Mouse (Mus musculus) liver, postnatal 0 days (tissue): ENCODE measurements around the gene Robo2. TPM values are rescaled to one million over a fixed set of nuclear protein-coding genes. Genes with fewer than 3 reads are reported as not detected.

Experiments
- ATAC-seq: fragments of 200-750 bp; cut with Nextera tagmentation; 2 replicates; pipeline ENCODE4 v1.8.0; 2017; ENCODE audit warnings: mild to moderate bottlenecking, moderate library complexity
- DNase-seq: peaks from one replicate; pipeline ENCODE4 v3.0.0-alpha.2; 2016
- H3K27ac ChIP-seq: fragments of 300-500 bp; sonication (generic); 2 replicates; pipeline ENCODE4 v1.5.1; 2014; ENCODE audit warnings: antibody characterized with exemption, moderate library complexity, mild to moderate bottlenecking, low read depth
- H3K27me3 ChIP-seq: fragments of 300-500 bp; sonication (generic); 2 replicates; pipeline ENCODE4 v1.6.1; 2014; ENCODE audit warnings: low read length, control low read depth, mixed read lengths; ENCODE audit not compliant: insufficient read depth
- H3K36me3 ChIP-seq: fragments of 300-500 bp; sonication (generic); replicated peaks from 2 replicates; pipeline ENCODE4 v1.6.1; 2014; ENCODE audit warnings: mild to moderate bottlenecking, control low read depth, low read length, moderate library complexity, mixed read lengths; ENCODE audit not compliant: insufficient read depth
- H3K4me1 ChIP-seq: fragments of 300-500 bp; sonication (generic); 2 replicates; pipeline ENCODE4 v1.6.1; 2014; ENCODE audit warnings: antibody characterized with exemption, mild to moderate bottlenecking, control low read depth; ENCODE audit not compliant: insufficient read depth
- H3K4me2 ChIP-seq: fragments of 300-500 bp; sonication (generic); 2 replicates; pipeline ENCODE4 v1.6.1; 2014; ENCODE audit warnings: low read depth, mild to moderate bottlenecking, low read length, moderate library complexity, mixed read lengths
- H3K4me3 ChIP-seq: fragments of 300-500 bp; sonication (generic); 2 replicates; pipeline ENCODE4 v1.5.1; 2014; ENCODE audit warnings: low read depth, low read length
- H3K9ac ChIP-seq: fragments of 300-500 bp; sonication (generic); replicated peaks from 2 replicates; pipeline ENCODE4 v1.6.1; 2014; ENCODE audit warnings: mild to moderate bottlenecking, moderate library complexity
- H3K9me3 ChIP-seq: fragments of 300-500 bp; sonication (generic); 2 replicates; pipeline ENCODE4 v1.6.1; 2016; ENCODE audit warnings: mild to moderate bottlenecking, control low read depth, low read length, mixed read lengths
- CTCF ChIP-seq: sonication (generic); IDR thresholded peaks from 2 replicates; pipeline ENCODE4 v1.5.1; 2016; ENCODE audit warnings: antibody characterized with exemption, low read depth
- EP300 ChIP-seq: IDR thresholded peaks from 2 replicates; pipeline ENCODE4 v1.6.1; 2016; ENCODE audit warnings: antibody characterized with exemption, low read depth, mild to moderate bottlenecking
- WGBS: fragments of 180-500 bp; shearing (Covaris S2); extraction: QIAGEN DNeasy Blood & Tissue Kit; methylation state at CpG from one replicate; pipeline ENCODE4 v1.1.7; 2014; ENCODE audit not compliant: insufficient replicate concordance; 5-methylcytosine and 5-hydroxymethylcytosine counted together
- polyA plus RNA-seq: library from polyadenylated mRNA; unstranded; fragments of >200 nt; fragmentation: Nextera tagmentation; extraction: Ambion mirVana; gene quantifications from 2 replicates; pipeline ENCODE4 v1.2.1, GENCODE M21; 2015

Robo2 gene
- polyA plus RNA-seq, 1 experiment from 2014 or later, result 1.6 TPM

- ATAC-seq (no peak), DNase-seq (no peak)
- WGBS, result 74% methylated on average over 5 of the region's 5 CpGs
Observed at GRCm38 (mm10) chr16:74200705-74201104, 210.9 kb downstream of the Robo2 start.

GRCm38 (mm10) chr16:74200024-74200703 is 211.5 kb downstream of the Robo2 start:
- DNase-seq (no peak), ATAC-seq (no peak)
- H3K9ac ChIP-seq, result no peak overlapping the region
- H3K9me3 ChIP-seq, result no peaks in the 10 kb centered on the region
- TF ChIP-seq EP300 (no peak), CTCF (no peak)
- 55% methylated on average over 1 of the region's 1 CpGs for WGBS
- no peak overlapping the region for H3K4me3 ChIP-seq
- H3K4me1 ChIP-seq, result no peaks in the 10 kb centered on the region
- no peak overlapping the region for H3K4me2 ChIP-seq
- no peaks in the 10 kb centered on the region for H3K36me3 ChIP-seq
- no peak overlapping the region for H3K27ac ChIP-seq
- H3K27me3 ChIP-seq, result no peaks in the 10 kb centered on the region

More at GRCm38 (mm10) chr16:74200705-74201104, 210.9 kb downstream of the Robo2 start:
- H3K4me2 ChIP-seq, result no peak overlapping the region
- H3K27me3 ChIP-seq, result no peaks in the 10 kb centered on the region
- no peaks in the 10 kb centered on the region for H3K4me1 ChIP-seq
- TF ChIP-seq CTCF (no peak), EP300 (no peak)
- H3K27ac ChIP-seq, result no peak overlapping the region
- no peaks in the 10 kb centered on the region for H3K9me3 ChIP-seq
- no peak overlapping the region for H3K9ac ChIP-seq
- H3K4me3 ChIP-seq, result no peak overlapping the region
- no peaks in the 10 kb centered on the region for H3K36me3 ChIP-seq

GRCm38 (mm10) chr16:74192979-74193554 is 218.6 kb downstream of the Robo2 start:
- H3K4me1 ChIP-seq, result no peaks in the 10 kb centered on the region
- 81% methylated on average over 8 of the region's 8 CpGs for WGBS
- no peak overlapping the region for H3K9ac ChIP-seq
- H3K27ac ChIP-seq, result no peak overlapping the region
- no peaks in the 10 kb centered on the region for H3K27me3 ChIP-seq
- no peaks in the 10 kb centered on the region for H3K36me3 ChIP-seq
- no peak for ATAC-seq
- DNase-seq, result no peak
- no peaks in the 10 kb centered on the region for H3K9me3 ChIP-seq
- no peak overlapping the region for H3K4me3 ChIP-seq
- TF ChIP-seq CTCF (no peak), EP300 (no peak)
- no peak overlapping the region for H3K4me2 ChIP-seq

- Histone ChIP-seq H3K27ac (no peak overlapping the region), H3K4me1 (no peaks in the 10 kb centered on the region), H3K9me3 (no peaks in the 10 kb centered on the region), H3K27me3 (no peaks in the 10 kb centered on the region), H3K36me3 (no peaks in the 10 kb centered on the region), H3K4me2 (no peak overlapping the region), H3K9ac (no peak overlapping the region), H3K4me3 (no peak overlapping the region)
- DNase-seq, result no peak
- WGBS, result 63% methylated on average over 2 of the region's 2 CpGs
- TF ChIP-seq EP300 (no peak), CTCF (no peak)
- ATAC-seq, result no peak
Observed at GRCm38 (mm10) chr16:74191621-74192020, 220.0 kb downstream of the Robo2 start.

GRCm38 (mm10) chr16:74182509-74183113 is 229.0 kb downstream of the Robo2 start:
- ATAC-seq, result no peak
- Histone ChIP-seq H3K9me3 (no peaks in the 10 kb centered on the region), H3K9ac (no peak overlapping the region), H3K4me1 (no peaks in the 10 kb centered on the region), H3K27me3 (no peaks in the 10 kb centered on the region), H3K36me3 (no peaks in the 10 kb centered on the region), H3K4me3 (no peak overlapping the region), H3K27ac (no peak overlapping the region), H3K4me2 (no peak overlapping the region)
- DNase-seq, result peak; percentile 11
- WGBS, result 77% methylated on average over 3 of the region's 3 CpGs
- TF ChIP-seq EP300, result no peak
- TF ChIP-seq CTCF, result no peak

- Histone ChIP-seq H3K27me3 (no peaks in the 10 kb centered on the region), H3K9ac (no peak overlapping the region), H3K4me2 (no peak overlapping the region), H3K4me1 (no peaks in the 10 kb centered on the region), H3K9me3 (no peaks in the 10 kb centered on the region), H3K27ac (no peak overlapping the region), H3K36me3 (no peaks in the 10 kb centered on the region), H3K4me3 (no peak overlapping the region)
- no peak for DNase-seq
- WGBS, result 72% methylated on average over 3 of the region's 3 CpGs
- ATAC-seq, result no peak
- TF ChIP-seq EP300, result no peak
- TF ChIP-seq CTCF, result no peak
Observed at GRCm38 (mm10) chr16:74172673-74173072, 239.0 kb downstream of the Robo2 start.
